Mouse (Mus musculus): ENCODE measurements around the gene Bptf.

GRCm38 (mm10) chr11:107041396-107041795 lies 90.5 kb downstream of the Bptf start:
- no peak for TF ChIP-seq GATA1 (IDR thresholded peaks at IDR 0.05; ENCODE audit: borderline replicate concordance, low read length)
- TF ChIP-seq FLI1 (IDR thresholded peaks at IDR 0.05; ENCODE audit: low read length), result no peak
